Mouse (Mus musculus) forebrain, postnatal 0 days (tissue): ENCODE data around the gene Pard3. TPM values are rescaled to one million over a fixed set of nuclear protein-coding genes. Genes with fewer than 3 reads are reported as not detected.

Experiments
- ATAC-seq: fragments of 200-750 bp; cut with Nextera tagmentation; 2 replicates; pipeline ENCODE4 v1.8.0; 2017; ENCODE audit warnings: mild to moderate bottlenecking, moderate library complexity
- DNase-seq: peaks from one replicate; pipeline ENCODE4 v3.0.0-alpha.2; 2015
- H3K27ac ChIP-seq: fragments of 300-500 bp; sonication (generic); 2 replicates; pipeline ENCODE4 v1.5.1; 2014; ENCODE audit warnings: low read depth, mild to moderate bottlenecking, antibody characterized with exemption, low read length, moderate library complexity, mixed read lengths
- H3K27me3 ChIP-seq: fragments of 300-500 bp; sonication (generic); 2 replicates; pipeline ENCODE4 v1.6.1; 2014; ENCODE audit warnings: mild to moderate bottlenecking, low read length, mixed read lengths; ENCODE audit not compliant: insufficient read depth
- H3K36me3 ChIP-seq: fragments of 300-500 bp; sonication (generic); 2 replicates; pipeline ENCODE4 v1.6.1; 2014; ENCODE audit warnings: mild to moderate bottlenecking, moderate library complexity; ENCODE audit not compliant: insufficient read depth
- H3K4me1 ChIP-seq: fragments of 300-500 bp; sonication (generic); 2 replicates; pipeline ENCODE4 v1.6.1; 2014; ENCODE audit warnings: antibody characterized with exemption; ENCODE audit not compliant: insufficient read depth
- H3K4me2 ChIP-seq: fragments of 300-500 bp; sonication (generic); 2 replicates; pipeline ENCODE4 v1.6.1; 2014; ENCODE audit warnings: low read depth, mild to moderate bottlenecking, moderate library complexity
- H3K4me3 ChIP-seq: fragments of 300-500 bp; sonication (generic); 2 replicates; pipeline ENCODE4 v1.5.1; 2014; ENCODE audit warnings: low read depth, low read length, mixed read lengths
- H3K9ac ChIP-seq: fragments of 300-500 bp; sonication (generic); 2 replicates; pipeline ENCODE4 v1.6.1; 2014; ENCODE audit warnings: mild to moderate bottlenecking
- H3K9me3 ChIP-seq: fragments of 300-500 bp; sonication (generic); 2 replicates; pipeline ENCODE4 v1.6.1; 2016; ENCODE audit warnings: low read length
- CTCF ChIP-seq: sonication (generic); IDR thresholded peaks from 2 replicates; pipeline ENCODE4 v1.5.1; 2016; ENCODE audit warnings: antibody characterized with exemption, control low read depth, low read depth
- WGBS: fragments of 180-500 bp; shearing (Covaris S2); extraction: QIAGEN DNeasy Blood & Tissue Kit; methylation state at CpG from one replicate; pipeline ENCODE4 v1.1.7; 2014; 5-methylcytosine and 5-hydroxymethylcytosine counted together
- polyA plus RNA-seq: library from polyadenylated mRNA; unstranded; fragments of >200 nt; fragmentation: Nextera tagmentation; extraction: Ambion mirVana; gene quantifications from 2 replicates; pipeline ENCODE4 v1.2.1, GENCODE M21; 2015
- total RNA-seq: library from RNA; depleted of rRNA; stranded (reverse); fragments of >200 nt; gene quantifications from 2 replicates; pipeline ENCODE4 v1.2.3, GENCODE M21; 2014; rRNA removed

The Pard3 gene
- total and polyA plus RNA-seq, 2 experiments from 2014 or later, result 11.4 to 31.0 TPM

- Histone ChIP-seq H3K9ac (no peak overlapping the region), H3K36me3 (no peaks in the 10 kb centered on the region), H3K27ac (no peak overlapping the region), H3K27me3 (no peaks in the 10 kb centered on the region), H3K4me1 (no peaks in the 10 kb centered on the region), H3K4me3 (no peak overlapping the region), H3K9me3 (no peaks in the 10 kb centered on the region), H3K4me2 (no peak overlapping the region)
- TF ChIP-seq CTCF, result no peak
- 93% methylated on average over 9 of the region's 9 CpGs for WGBS
- ATAC-seq, result no peak
- no peak for DNase-seq
Measured at GRCm38 (mm10) chr8:127638232-127639087, 574.8 kb downstream of the Pard3 start.

GRCm38 (mm10) chr8:127639088-127639453 is 575.4 kb downstream of the Pard3 start:
- Histone ChIP-seq H3K27me3 (no peaks in the 10 kb centered on the region), H3K4me2 (no peak overlapping the region), H3K9ac (no peak overlapping the region), H3K27ac (no peak overlapping the region), H3K9me3 (no peaks in the 10 kb centered on the region), H3K36me3 (no peaks in the 10 kb centered on the region), H3K4me3 (no peak overlapping the region), H3K4me1 (no peaks in the 10 kb centered on the region)
- no peak for TF ChIP-seq CTCF
- WGBS, result 97% methylated on average over 4 of the region's 4 CpGs
- no peak for ATAC-seq
- no peak for DNase-seq

- no peak for TF ChIP-seq CTCF
- ATAC-seq, result no peak
- H3K36me3 ChIP-seq, result no peaks in the 10 kb centered on the region
Measured at GRCm38 (mm10) chr8:127655559-127655958, 591.9 kb downstream of the Pard3 start.

More at GRCm38 (mm10) chr8:127655559-127655958, 591.9 kb downstream of the Pard3 start:
- H3K4me3 ChIP-seq, result no peak overlapping the region
- H3K9me3 ChIP-seq, result no peaks in the 10 kb centered on the region
- no peak overlapping the region for H3K9ac ChIP-seq
- no peak for DNase-seq
- 89% methylated on average over 3 of the region's 3 CpGs for WGBS
- H3K4me2 ChIP-seq, result no peak overlapping the region
- H3K4me1 ChIP-seq, result no peaks in the 10 kb centered on the region
- no peaks in the 10 kb centered on the region for H3K27me3 ChIP-seq
- no peak overlapping the region for H3K27ac ChIP-seq

Other genes starting within 250 kb of the Pard3 start
- 181 and 195 TPM in 2 replicates for gene Tomm20, start 118.0 kb upstream of the Pard3 start, total RNA-seq
- 228 and 256 TPM in 2 replicates for gene Tomm20, start 118.0 kb upstream of the Pard3 start, polyA plus RNA-seq
- 24.7 and 26.1 TPM in 2 replicates for gene Rbm34, start 92.8 kb upstream of the Pard3 start, total RNA-seq
- gene Rbm34, start 92.8 kb upstream of the Pard3 start, polyA plus RNA-seq, result 23.2 and 31.1 TPM in 2 replicates